Mouse (Mus musculus): ENCODE measurements around the gene Txk. TPM values are rescaled to one million over a fixed set of nuclear protein-coding genes. Genes with fewer than 3 reads are reported as not detected.

Gene Txk
- polyA plus RNA-seq, 1 experiment from 2014 or later: not detected

GRCm38 (mm10) chr5:72647958-72648595, 104.5 kb downstream of the Txk start:
- peak overlapping the region; percentile 91 for H3K4me2 ChIP-seq (replicated peaks)
- WGBS: 7% methylated on average over 18 of the region's 18 CpGs
- H3K36me3 ChIP-seq: no peaks in the 10 kb centered on the region
- H3K4me3 ChIP-seq: peak overlapping the region; percentile 51
- H3K9me3 ChIP-seq: no peaks in the 10 kb centered on the region
- peaks cover 28% of the 10 kb centered on the region; the same call in 1 of the 2 replicates for H3K27me3 ChIP-seq
- peaks cover 13% of the 10 kb centered on the region for H3K4me1 ChIP-seq
- H3K9ac ChIP-seq (replicated peaks): peak overlapping the region; percentile 38; the same call in 1 of the 2 replicates
- peak; percentile 44 for ATAC-seq (replicated peaks)
- H3K27ac ChIP-seq (replicated peaks): no peak overlapping the region

GRCm38 (mm10) chr5:72647418-72647907, 105.1 kb downstream of the Txk start, which contains the start of gene Nipal1:
Gene Nipal1, plus strand, starts transcription at chr5:72647795.
- Histone ChIP-seq H3K27me3 (peaks cover 28% of the 10 kb centered on the region; the same call in 1 of the 2 replicates), H3K36me3 (no peaks in the 10 kb centered on the region), H3K4me2 (replicated peaks) (peak within 1 kb of the TSS; percentile 91), H3K27ac (replicated peaks) (no peak within 1 kb of the TSS), H3K4me1 (peaks cover 13% of the 10 kb centered on the region), H3K9me3 (no peaks in the 10 kb centered on the region), H3K9ac (replicated peaks) (peak within 1 kb of the TSS; percentile 38), H3K4me3 (peak within 1 kb of the TSS; percentile 51)
- peak; percentile 97 for ATAC-seq (replicated peaks)
- under 1% methylated on average over 25 of the region's 25 CpGs for WGBS

- H3K4me2 ChIP-seq (replicated peaks): peak overlapping the region; percentile 91
- H3K27me3 ChIP-seq: peaks cover 28% of the 10 kb centered on the region; the same call in 1 of the 2 replicates
- 32% methylated on average over 10 of the region's 10 CpGs for WGBS
- H3K27ac ChIP-seq (replicated peaks): no peak overlapping the region
- H3K4me1 ChIP-seq: peaks cover 13% of the 10 kb centered on the region
- ATAC-seq (replicated peaks): 0 out of 2 replicates have a peak, but pooled peaks have one; percentile 3
- peak overlapping the region; percentile 51 for H3K4me3 ChIP-seq
- H3K9ac ChIP-seq (replicated peaks): peak overlapping the region; percentile 38; the same call in 1 of the 2 replicates
- H3K9me3 ChIP-seq: no peaks in the 10 kb centered on the region
- H3K36me3 ChIP-seq: no peaks in the 10 kb centered on the region
Measured at GRCm38 (mm10) chr5:72646996-72647395, 105.6 kb downstream of the Txk start.

- H3K4me1 ChIP-seq: peaks cover 13% of the 10 kb centered on the region
- no peak overlapping the region for H3K27ac ChIP-seq (replicated peaks)
- H3K27me3 ChIP-seq: peaks cover 28% of the 10 kb centered on the region; the same call in 1 of the 2 replicates
- 41% methylated on average over 10 of the region's 10 CpGs for WGBS
- no peak for ATAC-seq (replicated peaks)
- H3K9me3 ChIP-seq: no peaks in the 10 kb centered on the region
- H3K4me2 ChIP-seq (replicated peaks): no peak overlapping the region
- no peaks in the 10 kb centered on the region for H3K36me3 ChIP-seq
- H3K4me3 ChIP-seq: no peak overlapping the region
- no peak overlapping the region for H3K9ac ChIP-seq (replicated peaks)
Measured at GRCm38 (mm10) chr5:72646131-72646530, 106.4 kb downstream of the Txk start.

Other genes with a start within 250 kb of the Txk start
- gene Corin, start 248.3 kb downstream of the Txk start, polyA plus RNA-seq (2015; fragmentation: Nextera tagmentation; extraction: Ambion mirVana): 0.08 TPM in 1 of 2 replicates, not detected in the other
- 14.4 TPM in 2 replicates for gene Nfxl1, start 193.1 kb downstream of the Txk start, polyA plus RNA-seq (2015; fragmentation: Nextera tagmentation; extraction: Ambion mirVana)
- gene Zar1, start 171.5 kb downstream of the Txk start, polyA plus RNA-seq (2015; fragmentation: Nextera tagmentation; extraction: Ambion mirVana): 1.2 and 1.6 TPM in 2 replicates
- gene Gm5868, start 165.2 kb downstream of the Txk start, polyA plus RNA-seq (2015; fragmentation: Nextera tagmentation; extraction: Ambion mirVana): 2.3 and 2.5 TPM in 2 replicates
- gene Cnga1, start 108.5 kb downstream of the Txk start, polyA plus RNA-seq (2015; fragmentation: Nextera tagmentation; extraction: Ambion mirVana): not detected in 2 replicates
- gene Nipal1, start 105.0 kb downstream of the Txk start, polyA plus RNA-seq (2015; fragmentation: Nextera tagmentation; extraction: Ambion mirVana): 0.42 and 0.69 TPM in 2 replicates
- 3.5 and 3.7 TPM in 2 replicates for gene Tec, start 115.7 kb upstream of the Txk start, polyA plus RNA-seq (2015; fragmentation: Nextera tagmentation; extraction: Ambion mirVana)
- gene Slain2, start 161.5 kb upstream of the Txk start, polyA plus RNA-seq (2015; fragmentation: Nextera tagmentation; extraction: Ambion mirVana): 17.9 and 18.4 TPM in 2 replicates
- not detected in 2 replicates for gene Gm10135, start 221.9 kb upstream of the Txk start, polyA plus RNA-seq (2015; fragmentation: Nextera tagmentation; extraction: Ambion mirVana)

Measured in forebrain, embryonic 15.5 days (tissue).